Mouse (Mus musculus) ES-Bruce4 (cell line): ENCODE measurements at regions not wholly inside any gene's neighbourhood (a gene's known extent, or its start where the extent isn't known, plus 50 kb on each side); places are given as distances from the start of the nearest gene placed in this dataset.

Experiments
- CTCF ChIP-seq: IDR thresholded peaks from one replicate; pipeline ENCODE4 v1.8.1; 2011; ENCODE audit warnings: low read depth, low read length
- EP300 ChIP-seq: IDR thresholded peaks from 2 replicates; pipeline ENCODE4 v1.6.1; 2011; ENCODE audit warnings: low read depth, low read length; ENCODE audit not compliant: insufficient read depth
- POLR2A ChIP-seq: IDR thresholded peaks from one replicate; pipeline ENCODE4 v1.8.1; 2011; ENCODE audit warnings: low read length; ENCODE audit not compliant: insufficient read depth

DNA sequence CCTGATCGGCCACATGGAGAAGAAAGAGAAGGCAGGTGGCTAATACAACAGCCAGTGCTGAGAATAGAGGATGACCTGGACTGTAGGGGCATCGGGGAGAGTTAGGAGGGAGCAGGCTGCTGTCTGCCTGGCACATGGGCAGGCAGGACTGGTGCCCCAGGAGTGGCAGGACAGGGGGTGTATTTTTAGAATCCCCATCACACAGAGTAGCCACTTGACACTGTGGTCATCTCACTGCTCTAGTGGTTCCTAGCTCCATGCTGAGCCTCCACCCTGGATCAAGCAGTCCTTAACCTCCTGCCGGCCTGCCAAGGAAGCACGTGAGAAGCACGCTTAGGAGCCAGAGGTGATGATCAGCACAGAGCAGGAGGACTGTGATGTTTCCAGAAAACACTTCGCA lies 119.7 kb downstream of the Sec61b start:
- TF ChIP-seq EP300: no peak
- TF ChIP-seq CTCF: no peak
- no peak for TF ChIP-seq POLR2A
